Comparison of ENCODE assay signal across 7 mouse cellular contexts in genomic region chr13:34653391-34653790, GRCm38 (mm10). TPM values are rescaled to one million over a fixed set of nuclear protein-coding genes. Genes with fewer than 3 reads are reported as not detected.
A peak's percentile ranks its signal among the peaks of the same experiment; 100 is the strongest.
DNase-seq lines count a peak whose midpoint lies in the region; ATAC-seq and TF ChIP-seq lines count a peak whose summit lies in the region.

Pxdc1 (minus strand) TSS chr13:34653486.

- H3K27me3 ChIP-seq in heart, embryonic 10.5 days (ENCODE audit: insufficient read depth, poor library complexity, severe bottlenecking): peaks cover 30% of the 10 kb centered on the region
- peaks cover 24% of the 10 kb centered on the region for H3K27me3 ChIP-seq in kidney, embryonic 14.5 days (ENCODE audit: control insufficient read depth, insufficient read depth, low read length)
- 0 out of 2 replicates have a peak, but pooled peaks cover 2% of the 10 kb centered on the region for H3K27me3 ChIP-seq in small intestine, adult 2 months (ENCODE audit: control insufficient read depth, insufficient read depth, low read length)

- H3K36me3 ChIP-seq in heart, embryonic 10.5 days: no peaks in the 10 kb centered on the region
- H3K36me3 ChIP-seq in kidney, embryonic 14.5 days (ENCODE audit: control insufficient read depth, insufficient read depth, low read length): no peaks in the 10 kb centered on the region
- no peaks in the 10 kb centered on the region for H3K36me3 ChIP-seq in small intestine, adult 2 months (ENCODE audit: control insufficient read depth, insufficient read depth, low read length)

- under 1% methylated on average over 9 of the region's 9 CpGs for WGBS in heart, embryonic 10.5 days
- WGBS in kidney, embryonic 14.5 days: 2% methylated on average over 9 of the region's 9 CpGs
- 8% methylated on average over 9 of the region's 9 CpGs for WGBS in lung, adult 2 months
- 34% methylated on average over 9 of the region's 9 CpGs for WGBS in small intestine, adult 2 months

- no peak for TF ChIP-seq POLR2A in lung, adult 2 months (IDR thresholded peaks at IDR 0.05; ENCODE audit: borderline replicate concordance, extremely low read depth, low read depth, low read length)
- TF ChIP-seq POLR2A in small intestine, adult 2 months (IDR thresholded peaks at IDR 0.05; ENCODE audit: low read depth, low read length): no peak

- H3K4me1 ChIP-seq in heart, embryonic 10.5 days: peaks cover 33% of the 10 kb centered on the region
- H3K4me1 ChIP-seq in kidney, embryonic 14.5 days (ENCODE audit: control insufficient read depth, insufficient read depth, low read length): 0 out of 2 replicates have a peak, but pooled peaks cover 6% of the 10 kb centered on the region
- H3K4me1 ChIP-seq in lung, adult 2 months (ENCODE audit: control insufficient read depth, insufficient read depth, low read length): peaks cover 8% of the 10 kb centered on the region
- H3K4me1 ChIP-seq in small intestine, adult 2 months (ENCODE audit: control insufficient read depth, insufficient read depth, insufficient read length, low read length): peaks cover 15% of the 10 kb centered on the region

- peak within 1 kb of the TSS; percentile 78 for H3K4me3 ChIP-seq in heart, embryonic 10.5 days
- H3K4me3 ChIP-seq in kidney, embryonic 14.5 days (ENCODE audit: low read length): peak within 1 kb of the TSS; percentile 64
- H3K4me3 ChIP-seq in lung, adult 2 months (replicated peaks; ENCODE audit: extremely low read depth, low read depth, low read length): peak within 1 kb of the TSS; percentile 94
- peak within 1 kb of the TSS; percentile 74 for H3K4me3 ChIP-seq in small intestine, adult 2 months (ENCODE audit: low read depth, low read length)

- peak within 1 kb of the TSS; percentile 63 for H3K9ac ChIP-seq in kidney, embryonic 14.5 days (ENCODE audit: low read depth, low read length)

- peak; percentile 71 for DNase-seq in Muller cell, postnatal 12 days (ENCODE audit: inconsistent ontology term)
- DNase-seq in embryo, embryonic 10 days (ENCODE audit: low spot score): peak; percentile 81
- DNase-seq in heart, embryonic 10.5 days (ENCODE audit: low spot score): peak; percentile 81
- DNase-seq in lung, adult 2 months: peak; percentile 56
- DNase-seq in thymus, postnatal 0 days (ENCODE audit: low spot score): no peak

- TF ChIP-seq CTCF in lung, adult 2 months (IDR thresholded peaks at IDR 0.05; ENCODE audit: insufficient read depth, low read length): no peak
- peak; percentile 30; the same call in 1 of the 2 replicates for TF ChIP-seq CTCF in small intestine, adult 2 months (IDR thresholded peaks at IDR 0.05; ENCODE audit: extremely low read depth, insufficient read length, insufficient replicate concordance, low read depth, low read length)

- H3K9me3 ChIP-seq in heart, embryonic 10.5 days: no peaks in the 10 kb centered on the region
- H3K9me3 ChIP-seq in kidney, embryonic 14.5 days (ENCODE audit: control insufficient read depth, low read length): no peaks in the 10 kb centered on the region

- H3K27ac ChIP-seq in heart, embryonic 10.5 days: peak within 1 kb of the TSS; percentile 91
- peak within 1 kb of the TSS; percentile 78 for H3K27ac ChIP-seq in kidney, embryonic 14.5 days (ENCODE audit: low read depth, low read length)
- H3K27ac ChIP-seq in small intestine, adult 2 months (ENCODE audit: insufficient read depth, low read depth, low read length): peak within 1 kb of the TSS; percentile 83

- peak within 1 kb of the TSS; percentile 92 for H3K4me2 ChIP-seq in kidney, embryonic 14.5 days (replicated peaks; ENCODE audit: low read depth, low read length)

- ATAC-seq in kidney, embryonic 14.5 days (ENCODE audit: low FRiP score, low TSS enrichment): no peak; the same call in 1 of the 2 replicates

RNA-seq across cellular contexts. Expression of gene Pxdc1, which starts in this region (rescaled TPM):
- 11.2 and 11.7 TPM in 2 replicates for polyA plus RNA-seq in heart, embryonic 10.5 days (2016; fragmentation: Nextera tagmentation; extraction: Ambion mirVana)
- 7.8 and 9.4 TPM in 2 replicates for polyA plus RNA-seq in kidney, embryonic 14.5 days (2014; fragmentation: Nextera tagmentation; extraction: Ambion mirVana)
- 131 and 170 TPM in 2 replicates for polyA plus RNA-seq in lung, adult 2 months (2012; rRNA removed)
- polyA plus RNA-seq in small intestine, adult 2 months (2012; rRNA removed): 55.0 and 119 TPM in 2 replicates
- polyA plus RNA-seq in thymus, postnatal 0 days (2015; fragmentation: Nextera tagmentation; extraction: Ambion mirVana): 4.6 and 6.6 TPM in 2 replicates
